Mouse (Mus musculus): ENCODE measurements around the gene Catsper1. TPM values are rescaled to one million over a fixed set of nuclear protein-coding genes. Genes with fewer than 3 reads are reported as not detected.
A peak's percentile ranks its signal among the peaks of the same experiment; 100 is the strongest.

The Catsper1 gene
- polyA plus RNA-seq, 1 experiment from 2014 or later: not detected

DNA sequence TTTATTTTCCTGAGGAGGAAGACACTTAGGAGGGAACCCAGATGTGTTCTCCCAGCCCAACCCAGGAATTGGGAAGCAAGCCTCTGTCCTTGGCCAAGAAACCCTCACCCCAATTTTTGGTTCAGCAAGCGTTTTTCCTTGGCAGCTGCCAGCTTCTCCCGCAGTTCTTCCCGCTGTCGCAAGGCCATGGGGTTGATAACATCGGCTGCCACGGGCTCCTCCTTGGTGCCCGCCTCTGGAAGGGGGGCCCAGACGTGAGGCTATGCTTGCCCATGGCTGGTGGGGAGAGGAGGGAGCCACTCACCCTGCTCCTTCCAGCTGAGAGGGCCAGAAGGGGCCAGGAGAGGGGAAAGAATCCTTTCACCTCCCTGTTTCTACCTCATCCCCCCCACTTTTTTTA, 49.2 kb downstream of the Catsper1 start:
- no peak overlapping the region for H3K4me3 ChIP-seq (ENCODE audit: low read depth, low read length)
- WGBS: 92% methylated on average over 8 of the region's 8 CpGs
- no peak for ATAC-seq
- H3K27ac ChIP-seq (ENCODE audit: low read depth, low read length): no peak overlapping the region
- H3K36me3 ChIP-seq (ENCODE audit: control insufficient read depth, insufficient read depth, low read length): peaks cover 62% of the 10 kb centered on the region
- H3K27me3 ChIP-seq (replicated peaks; ENCODE audit: control insufficient read depth, insufficient read depth, low read length): no peaks in the 10 kb centered on the region
- no peaks in the 10 kb centered on the region for H3K9me3 ChIP-seq (replicated peaks; ENCODE audit: control insufficient read depth, low read length)
- DNase-seq (ENCODE audit: low spot score): no peak
- peaks cover 16% of the 10 kb centered on the region for H3K4me1 ChIP-seq (ENCODE audit: control insufficient read depth, insufficient read depth, low read length)
- H3K4me2 ChIP-seq (ENCODE audit: low read length): no peak overlapping the region
- no peak overlapping the region for H3K9ac ChIP-seq (ENCODE audit: low read length)

DNA sequence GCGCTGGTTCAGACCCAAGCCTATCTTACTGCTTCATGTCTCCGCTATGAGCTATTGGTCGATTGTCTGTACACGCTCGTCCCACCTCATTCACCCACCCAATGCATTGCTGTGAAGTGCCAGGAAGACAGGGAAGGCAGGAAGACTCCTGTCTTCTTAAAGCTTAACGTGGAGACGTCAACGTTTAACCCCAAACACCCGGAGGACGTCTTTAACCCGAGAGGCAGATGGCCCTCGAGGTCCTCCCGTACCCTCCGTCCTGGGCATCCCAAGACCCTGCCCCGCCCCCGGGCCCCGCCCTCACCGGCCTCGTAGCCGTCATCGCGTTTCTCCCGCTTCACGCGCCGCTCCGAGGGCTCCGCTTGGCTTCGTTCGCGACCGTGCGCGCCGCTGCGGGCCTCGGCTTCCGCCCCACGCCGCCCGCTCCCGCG, 52.5 kb downstream of the Catsper1 start:
- no peaks in the 10 kb centered on the region for H3K27me3 ChIP-seq (replicated peaks; ENCODE audit: control insufficient read depth, insufficient read depth, low read length)
- DNase-seq (ENCODE audit: low spot score) (no peak), ATAC-seq (peak; percentile 46)
- WGBS: under 1% methylated on average over 43 of the region's 43 CpGs
- peaks cover 19% of the 10 kb centered on the region for H3K4me1 ChIP-seq (ENCODE audit: control insufficient read depth, insufficient read depth, low read length)
- H3K27ac ChIP-seq (ENCODE audit: low read depth, low read length): peak overlapping the region; percentile 68
- peak overlapping the region; percentile 93 for H3K9ac ChIP-seq (ENCODE audit: low read length)
- peaks cover 29% of the 10 kb centered on the region for H3K36me3 ChIP-seq (ENCODE audit: control insufficient read depth, insufficient read depth, low read length)
- no peaks in the 10 kb centered on the region for H3K9me3 ChIP-seq (replicated peaks; ENCODE audit: control insufficient read depth, low read length)
- H3K4me2 ChIP-seq (ENCODE audit: low read length): peak overlapping the region; percentile 92
- peak overlapping the region; percentile 99 for H3K4me3 ChIP-seq (ENCODE audit: low read depth, low read length)

DNA sequence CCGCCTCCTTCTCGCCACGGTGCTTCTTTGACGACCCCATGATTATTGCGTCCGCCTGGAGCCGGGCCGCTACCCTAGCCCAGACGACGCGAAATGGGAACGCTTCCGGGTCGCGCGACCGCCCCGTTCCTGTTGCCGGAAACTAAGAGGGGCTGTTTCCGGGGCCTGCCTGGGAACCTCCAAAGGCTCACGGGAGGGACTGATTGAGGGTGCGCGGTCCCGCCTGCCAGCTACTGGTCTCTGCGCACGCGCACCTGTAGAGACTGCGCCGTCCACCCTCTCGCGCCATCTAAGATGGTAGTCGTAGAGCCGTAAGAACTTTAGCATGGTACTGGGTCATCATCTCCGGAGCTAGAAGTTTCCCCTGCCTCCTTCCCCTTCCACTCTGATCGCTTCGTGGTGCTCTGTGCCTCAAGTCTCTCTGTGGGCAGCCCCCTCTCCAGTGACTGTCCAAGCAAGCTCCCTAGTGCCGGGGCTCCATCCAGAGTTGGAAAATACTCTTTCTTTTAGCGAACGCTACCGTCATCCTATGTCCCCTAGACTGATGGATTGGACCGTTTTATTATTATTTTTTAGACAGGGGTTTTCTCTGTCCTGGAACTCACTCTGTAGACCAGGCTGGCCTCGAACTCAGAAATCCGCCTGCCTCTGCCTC, 53.2 kb downstream of the Catsper1 start, which contains the start of gene Sart1:
Sart1 (minus strand) TSS at position 116 of the 655 bp plus-strand sequence.
- peak; percentile 97 for ATAC-seq
- WGBS: 2% methylated on average over 43 of the region's 43 CpGs
- H3K27ac ChIP-seq (ENCODE audit: low read depth, low read length): peak within 1 kb of the TSS; percentile 75

DNA sequence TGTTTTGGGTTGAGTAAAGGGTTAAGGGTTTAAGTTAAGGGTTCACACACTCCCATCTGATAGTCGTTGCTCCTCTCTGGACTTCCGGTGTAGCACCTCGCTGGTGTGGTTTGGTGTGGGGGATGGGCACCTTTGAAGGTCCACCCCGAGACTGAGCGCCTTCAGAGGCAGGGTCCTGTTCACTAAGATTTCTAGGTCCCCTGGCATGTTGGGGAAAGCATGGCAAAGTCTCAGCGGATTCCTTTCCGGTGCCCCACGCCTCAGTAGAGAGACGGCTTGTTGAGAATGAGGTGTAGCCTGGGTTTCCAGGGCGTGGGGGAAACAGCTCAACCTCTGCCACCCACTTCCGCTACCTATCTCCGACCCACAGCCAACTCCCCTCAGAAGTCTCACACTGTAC, 54.1 kb downstream of the Catsper1 start:
- DNase-seq (ENCODE audit: low spot score): no peak
- peaks cover 13% of the 10 kb centered on the region for H3K36me3 ChIP-seq (ENCODE audit: control insufficient read depth, insufficient read depth, low read length)
- no peak overlapping the region for H3K27ac ChIP-seq (ENCODE audit: low read depth, low read length)
- H3K4me1 ChIP-seq (ENCODE audit: control insufficient read depth, insufficient read depth, low read length): peaks cover 19% of the 10 kb centered on the region
- no peak for ATAC-seq
- H3K9me3 ChIP-seq (replicated peaks; ENCODE audit: control insufficient read depth, low read length): no peaks in the 10 kb centered on the region
- 62% methylated on average over 12 of the region's 12 CpGs for WGBS
- no peaks in the 10 kb centered on the region for H3K27me3 ChIP-seq (replicated peaks; ENCODE audit: control insufficient read depth, insufficient read depth, low read length)
- H3K4me2 ChIP-seq (ENCODE audit: low read length): peak overlapping the region; percentile 92
- H3K9ac ChIP-seq (ENCODE audit: low read length): peak overlapping the region; percentile 93; the same call in 1 of the 2 replicates
- peak overlapping the region; percentile 99 for H3K4me3 ChIP-seq (ENCODE audit: low read depth, low read length)

More for the DNA sequence above, 53.2 kb downstream of the Catsper1 start, which contains the start of gene Sart1:
- H3K4me1 ChIP-seq (ENCODE audit: control insufficient read depth, insufficient read depth, low read length): peaks cover 19% of the 10 kb centered on the region
- H3K9ac ChIP-seq (ENCODE audit: low read length): peak within 1 kb of the TSS; percentile 93
- no peaks in the 10 kb centered on the region for H3K27me3 ChIP-seq (replicated peaks; ENCODE audit: control insufficient read depth, insufficient read depth, low read length)
- peak; percentile 98 for DNase-seq (ENCODE audit: low spot score)
- H3K36me3 ChIP-seq (ENCODE audit: control insufficient read depth, insufficient read depth, low read length): peaks cover 22% of the 10 kb centered on the region
- peak within 1 kb of the TSS; percentile 99 for H3K4me3 ChIP-seq (ENCODE audit: low read depth, low read length)
- H3K4me2 ChIP-seq (ENCODE audit: low read length): peak within 1 kb of the TSS; percentile 92
- H3K9me3 ChIP-seq (replicated peaks; ENCODE audit: control insufficient read depth, low read length): no peaks in the 10 kb centered on the region

DNA sequence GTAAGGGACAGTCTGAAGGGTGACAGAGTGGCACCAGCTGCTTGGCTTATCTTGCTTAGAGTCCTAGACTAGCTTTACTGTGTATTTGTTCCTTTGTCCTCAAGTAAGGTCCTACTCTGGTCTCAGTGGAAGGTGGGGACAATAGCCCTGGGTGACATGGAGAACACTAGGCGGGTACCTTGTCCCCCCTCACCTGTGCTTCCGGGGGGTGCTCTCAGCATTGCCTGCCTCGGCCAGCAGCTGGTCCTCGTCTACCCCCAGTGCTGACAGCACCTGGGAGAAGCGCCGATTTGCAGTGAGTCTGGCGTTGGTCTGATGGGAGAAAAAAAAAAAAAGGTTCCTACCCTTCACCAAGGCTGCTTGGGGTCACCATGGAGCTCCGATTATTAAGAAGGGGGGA, 54.9 kb downstream of the Catsper1 start:
- WGBS: 88% methylated on average over 8 of the region's 8 CpGs
- Histone ChIP-seq H3K4me1 (ENCODE audit: control insufficient read depth, insufficient read depth, low read length) (peaks cover 19% of the 10 kb centered on the region), H3K9me3 (replicated peaks; ENCODE audit: control insufficient read depth, low read length) (no peaks in the 10 kb centered on the region), H3K27ac (ENCODE audit: low read depth, low read length) (no peak overlapping the region), H3K4me2 (ENCODE audit: low read length) (no peak overlapping the region), H3K36me3 (ENCODE audit: control insufficient read depth, insufficient read depth, low read length) (peaks cover 5% of the 10 kb centered on the region), H3K9ac (ENCODE audit: low read length) (no peak overlapping the region), H3K27me3 (replicated peaks; ENCODE audit: control insufficient read depth, insufficient read depth, low read length) (no peaks in the 10 kb centered on the region), H3K4me3 (ENCODE audit: low read depth, low read length) (no peak overlapping the region)
- DNase-seq (ENCODE audit: low spot score): no peak
- no peak for ATAC-seq

DNA sequence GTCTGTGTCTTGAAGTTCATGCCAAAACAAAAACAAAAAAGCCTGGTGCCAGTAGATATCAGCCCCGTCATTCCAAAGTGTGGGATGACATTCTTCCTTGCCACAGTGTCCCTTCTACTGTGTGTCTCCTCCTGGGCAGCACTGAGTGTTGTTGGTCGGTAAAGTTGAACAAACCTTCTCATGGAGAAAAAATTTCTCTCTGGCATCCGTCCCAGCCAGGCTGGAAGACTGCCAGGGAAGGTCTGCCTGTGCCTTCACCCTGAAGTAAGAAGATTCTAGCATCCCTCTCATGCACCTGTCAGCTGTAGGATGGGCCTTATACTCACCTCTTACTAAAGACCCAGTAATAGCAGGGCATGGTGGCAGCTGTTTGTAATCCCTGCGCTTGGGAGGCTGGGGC, 57.4 kb downstream of the Catsper1 start:
- 38% methylated on average over 4 of the region's 4 CpGs for WGBS
- no peaks in the 10 kb centered on the region for H3K27me3 ChIP-seq (replicated peaks; ENCODE audit: control insufficient read depth, insufficient read depth, low read length)
- H3K9me3 ChIP-seq (replicated peaks; ENCODE audit: control insufficient read depth, low read length): no peaks in the 10 kb centered on the region
- no peak overlapping the region for H3K4me3 ChIP-seq (ENCODE audit: low read depth, low read length)
- H3K4me1 ChIP-seq (ENCODE audit: control insufficient read depth, insufficient read depth, low read length): peaks cover 9% of the 10 kb centered on the region
- DNase-seq (ENCODE audit: low spot score) (peak; percentile 22), ATAC-seq (no peak)
- H3K4me2 ChIP-seq (ENCODE audit: low read length): no peak overlapping the region
- no peaks in the 10 kb centered on the region for H3K36me3 ChIP-seq (ENCODE audit: control insufficient read depth, insufficient read depth, low read length)
- H3K27ac ChIP-seq (ENCODE audit: low read depth, low read length): no peak overlapping the region
- no peak overlapping the region for H3K9ac ChIP-seq (ENCODE audit: low read length)

Other genes with a start within 250 kb of the Catsper1 start
- 71.6 and 95.5 TPM in 2 replicates for gene Yif1a, start 247.2 kb upstream of the Catsper1 start, polyA plus RNA-seq (2014; fragmentation: Nextera tagmentation; extraction: Ambion mirVana)
- gene Cnih2, start 237.2 kb upstream of the Catsper1 start, polyA plus RNA-seq (2014; fragmentation: Nextera tagmentation; extraction: Ambion mirVana): 350 and 370 TPM in 2 replicates
- gene Rab1b, start 228.7 kb upstream of the Catsper1 start, polyA plus RNA-seq (2014; fragmentation: Nextera tagmentation; extraction: Ambion mirVana): 247 and 250 TPM in 2 replicates
- gene Klc2, start 217.2 kb upstream of the Catsper1 start, polyA plus RNA-seq (2014; fragmentation: Nextera tagmentation; extraction: Ambion mirVana): 26.2 and 41.1 TPM in 2 replicates
- gene Pacs1, start 62.6 kb upstream of the Catsper1 start, polyA plus RNA-seq (2014; fragmentation: Nextera tagmentation; extraction: Ambion mirVana): 25.0 and 29.4 TPM in 2 replicates
- gene Sf3b2, start 40.3 kb upstream of the Catsper1 start, polyA plus RNA-seq (2014; fragmentation: Nextera tagmentation; extraction: Ambion mirVana): 298 and 333 TPM in 2 replicates
- 20.9 and 26.3 TPM in 2 replicates for gene Gal3st3, start 37.4 kb upstream of the Catsper1 start, polyA plus RNA-seq (2014; fragmentation: Nextera tagmentation; extraction: Ambion mirVana)
- gene Cst6, start 13.8 kb downstream of the Catsper1 start, polyA plus RNA-seq (2014; fragmentation: Nextera tagmentation; extraction: Ambion mirVana): 4.0 and 5.6 TPM in 2 replicates
- 33.0 and 36.2 TPM in 2 replicates for gene Eif1ad, start 31.0 kb downstream of the Catsper1 start, polyA plus RNA-seq (2014; fragmentation: Nextera tagmentation; extraction: Ambion mirVana)
- 417 and 471 TPM in 2 replicates for gene Banf1, start 31.4 kb downstream of the Catsper1 start, polyA plus RNA-seq (2014; fragmentation: Nextera tagmentation; extraction: Ambion mirVana)
- 58.3 and 64.2 TPM in 2 replicates for gene Sart1, start 53.0 kb downstream of the Catsper1 start, polyA plus RNA-seq (2014; fragmentation: Nextera tagmentation; extraction: Ambion mirVana)
- not detected in 2 replicates for gene Tsga10ip, start 66.8 kb downstream of the Catsper1 start, polyA plus RNA-seq (2014; fragmentation: Nextera tagmentation; extraction: Ambion mirVana)
- gene Drap1, start 89.2 kb downstream of the Catsper1 start, polyA plus RNA-seq (2014; fragmentation: Nextera tagmentation; extraction: Ambion mirVana): 255 and 263 TPM in 2 replicates
- gene AI837181, start 89.4 kb downstream of the Catsper1 start, polyA plus RNA-seq (2014; fragmentation: Nextera tagmentation; extraction: Ambion mirVana): 36.7 and 46.9 TPM in 2 replicates
- gene Fosl1, start 111.8 kb downstream of the Catsper1 start, polyA plus RNA-seq (2014; fragmentation: Nextera tagmentation; extraction: Ambion mirVana): not detected in 2 replicates
- gene Ccdc85b, start 122.2 kb downstream of the Catsper1 start, polyA plus RNA-seq (2014; fragmentation: Nextera tagmentation; extraction: Ambion mirVana): 5.9 and 6.4 TPM in 2 replicates
- 153 and 167 TPM in 2 replicates for gene Fibp, start 124.9 kb downstream of the Catsper1 start, polyA plus RNA-seq (2014; fragmentation: Nextera tagmentation; extraction: Ambion mirVana)
- 3.4 and 5.3 TPM in 2 replicates for gene Ctsw, start 132.8 kb downstream of the Catsper1 start, polyA plus RNA-seq (2014; fragmentation: Nextera tagmentation; extraction: Ambion mirVana)
- 25.1 and 29.0 TPM in 2 replicates for gene Efemp2, start 138.2 kb downstream of the Catsper1 start, polyA plus RNA-seq (2014; fragmentation: Nextera tagmentation; extraction: Ambion mirVana)
- gene Mus81, start 152.7 kb downstream of the Catsper1 start, polyA plus RNA-seq (2014; fragmentation: Nextera tagmentation; extraction: Ambion mirVana): 51.8 and 57.1 TPM in 2 replicates
- 4,491 and 4,757 TPM in 2 replicates for gene Cfl1, start 154.7 kb downstream of the Catsper1 start, polyA plus RNA-seq (2014; fragmentation: Nextera tagmentation; extraction: Ambion mirVana)
- gene 1700020D05Rik, start 168.0 kb downstream of the Catsper1 start, polyA plus RNA-seq (2014; fragmentation: Nextera tagmentation; extraction: Ambion mirVana): 0.28 TPM in 1 of 2 replicates, not detected in the other
- 55.3 and 73.2 TPM in 2 replicates for gene Snx32, start 174.8 kb downstream of the Catsper1 start, polyA plus RNA-seq (2014; fragmentation: Nextera tagmentation; extraction: Ambion mirVana)
- 0.16 TPM in 1 of 2 replicates, not detected in the other for gene Ovol1, start 224.9 kb downstream of the Catsper1 start, polyA plus RNA-seq (2014; fragmentation: Nextera tagmentation; extraction: Ambion mirVana)
- gene Ap5b1, start 232.3 kb downstream of the Catsper1 start, polyA plus RNA-seq (2014; fragmentation: Nextera tagmentation; extraction: Ambion mirVana): 1.5 and 1.6 TPM in 2 replicates